Mouse (Mus musculus) forebrain, embryonic 15.5 days (tissue): ENCODE results near the gene Faf1. TPM values are rescaled to one million over a fixed set of nuclear protein-coding genes. Genes with fewer than 3 reads are reported as not detected.

Experiments used
- ATAC-seq: fragments of 200-750 bp; cut with Nextera tagmentation; replicated peaks from 2 replicates; pipeline ENCODE4 v1.8.0; 2017; ENCODE audit warnings: mild to moderate bottlenecking, moderate TSS enrichment, moderate library complexity
- H3K27ac ChIP-seq: fragments of 300-500 bp; sonication (generic); replicated peaks from 2 replicates; pipeline ENCODE4 v1.5.1; 2015; ENCODE audit warnings: mild to moderate bottlenecking, inconsistent platforms
- H3K27me3 ChIP-seq: fragments of 300-500 bp; sonication (generic); 2 replicates; pipeline ENCODE4 v1.6.1; 2015; ENCODE audit warnings: inconsistent platforms
- H3K36me3 ChIP-seq: fragments of 300-500 bp; sonication (generic); 2 replicates; pipeline ENCODE4 v1.6.1; 2015; ENCODE audit warnings: mild to moderate bottlenecking, inconsistent platforms
- H3K4me1 ChIP-seq: fragments of 300-500 bp; sonication (generic); 2 replicates; pipeline ENCODE4 v1.6.1; 2015; ENCODE audit warnings: inconsistent platforms
- H3K4me2 ChIP-seq: fragments of 300-500 bp; sonication (generic); replicated peaks from 2 replicates; pipeline ENCODE4 v1.6.1; 2015; ENCODE audit warnings: mild to moderate bottlenecking, inconsistent platforms
- H3K4me3 ChIP-seq: fragments of 300-500 bp; sonication (generic); 2 replicates; pipeline ENCODE4 v1.5.1; 2015; ENCODE audit warnings: mild to moderate bottlenecking, inconsistent platforms
- H3K9ac ChIP-seq: fragments of 300-500 bp; sonication (generic); replicated peaks from 2 replicates; pipeline ENCODE4 v1.6.1; 2015; ENCODE audit warnings: mild to moderate bottlenecking, inconsistent platforms
- H3K9me3 ChIP-seq: fragments of 300-500 bp; sonication (generic); 2 replicates; pipeline ENCODE4 v1.6.1; 2016; ENCODE audit warnings: inconsistent platforms
- WGBS: fragments of 180-500 bp; shearing (Covaris S2); methylation state at CpG from one replicate; pipeline ENCODE4 v1.1.7; 2015; ENCODE audit warnings: mixed read lengths; 5-methylcytosine and 5-hydroxymethylcytosine counted together
- polyA plus RNA-seq: library from polyadenylated mRNA; unstranded; fragments of >200 nt; fragmentation: Nextera tagmentation; extraction: Ambion mirVana; gene quantifications from 2 replicates; pipeline ENCODE4 v1.2.1, GENCODE M21; 2015

The Faf1 gene
- polyA plus RNA-seq, 1 experiment from 2014 or later: 31.3 TPM

GRCm38 (mm10) chr4:109806408-109806807 lies 130.0 kb downstream of the Faf1 start:
- peak; percentile 82 for ATAC-seq
- Histone ChIP-seq H3K27ac (no peak overlapping the region), H3K9ac (no peak overlapping the region), H3K27me3 (no peaks in the 10 kb centered on the region), H3K9me3 (no peaks in the 10 kb centered on the region), H3K4me2 (no peak overlapping the region), H3K36me3 (no peaks in the 10 kb centered on the region), H3K4me3 (no peak overlapping the region), H3K4me1 (no peaks in the 10 kb centered on the region)
- WGBS: 32% methylated on average over 5 of the region's 5 CpGs

GRCm38 (mm10) chr4:109815161-109815560 lies 138.8 kb downstream of the Faf1 start:
- H3K4me3 ChIP-seq: no peak overlapping the region
- H3K27ac ChIP-seq: no peak overlapping the region
- no peaks in the 10 kb centered on the region for H3K36me3 ChIP-seq
- no peak for ATAC-seq
- H3K9me3 ChIP-seq: no peaks in the 10 kb centered on the region
- H3K27me3 ChIP-seq: no peaks in the 10 kb centered on the region
- H3K4me1 ChIP-seq: peaks cover 11% of the 10 kb centered on the region
- no peak overlapping the region for H3K9ac ChIP-seq
- H3K4me2 ChIP-seq: no peak overlapping the region
- whole genome bisulfite sequencing: 48% methylated on average over 1 of the region's 1 CpGs

- Histone ChIP-seq H3K27ac (no peak overlapping the region), H3K4me2 (no peak overlapping the region), H3K9ac (no peak overlapping the region), H3K4me3 (no peak overlapping the region), H3K36me3 (no peaks in the 10 kb centered on the region), H3K27me3 (no peaks in the 10 kb centered on the region), H3K9me3 (no peaks in the 10 kb centered on the region), H3K4me1 (peaks cover 11% of the 10 kb centered on the region)
- WGBS: 21% methylated on average over 1 of the region's 1 CpGs
- ATAC-seq: no peak
Observed at GRCm38 (mm10) chr4:109815592-109815991, 139.2 kb downstream of the Faf1 start.

GRCm38 (mm10) chr4:109819455-109819854 lies 143.1 kb downstream of the Faf1 start:
- H3K36me3 ChIP-seq: no peaks in the 10 kb centered on the region
- no peak overlapping the region for H3K4me2 ChIP-seq
- peaks cover 8% of the 10 kb centered on the region for H3K4me1 ChIP-seq
- H3K27me3 ChIP-seq: no peaks in the 10 kb centered on the region
- H3K27ac ChIP-seq: no peak overlapping the region
- H3K9me3 ChIP-seq: no peaks in the 10 kb centered on the region
- no peak overlapping the region for H3K4me3 ChIP-seq
- no peak for ATAC-seq
- no peak overlapping the region for H3K9ac ChIP-seq

GRCm38 (mm10) chr4:109829800-109830199 lies 153.4 kb downstream of the Faf1 start:
- H3K36me3 ChIP-seq: no peaks in the 10 kb centered on the region
- WGBS: 89% methylated on average over 3 of the region's 3 CpGs
- H3K4me2 ChIP-seq: no peak overlapping the region

GRCm38 (mm10) chr4:109857851-109858250 lies 181.5 kb downstream of the Faf1 start:
- ATAC-seq: no peak
- no peak overlapping the region for H3K4me2 ChIP-seq
- H3K27ac ChIP-seq: no peak overlapping the region
- H3K9me3 ChIP-seq: no peaks in the 10 kb centered on the region
- H3K36me3 ChIP-seq: no peaks in the 10 kb centered on the region
- H3K4me3 ChIP-seq: no peak overlapping the region
- H3K4me1 ChIP-seq: peaks cover 24% of the 10 kb centered on the region
- no peaks in the 10 kb centered on the region for H3K27me3 ChIP-seq
- no peak overlapping the region for H3K9ac ChIP-seq
- 69% methylated on average over 3 of the region's 3 CpGs for WGBS

More at GRCm38 (mm10) chr4:109829800-109830199, 153.4 kb downstream of the Faf1 start:
- no peaks in the 10 kb centered on the region for H3K9me3 ChIP-seq
- no peak overlapping the region for H3K27ac ChIP-seq
- no peak overlapping the region for H3K4me3 ChIP-seq
- no peaks in the 10 kb centered on the region for H3K4me1 ChIP-seq
- ATAC-seq: no peak
- H3K27me3 ChIP-seq: no peaks in the 10 kb centered on the region
- H3K9ac ChIP-seq: no peak overlapping the region

GRCm38 (mm10) chr4:109858571-109859392 lies 182.4 kb downstream of the Faf1 start:
- H3K4me1 ChIP-seq: peaks cover 26% of the 10 kb centered on the region
- no peaks in the 10 kb centered on the region for H3K9me3 ChIP-seq
- ATAC-seq: no peak
- 8% methylated on average over 8 of the region's 8 CpGs for WGBS
- H3K27me3 ChIP-seq: no peaks in the 10 kb centered on the region
- no peaks in the 10 kb centered on the region for H3K36me3 ChIP-seq
- no peak overlapping the region for H3K4me2 ChIP-seq
- no peak overlapping the region for H3K4me3 ChIP-seq
- H3K27ac ChIP-seq: no peak overlapping the region; the same call in 1 of the 2 replicates
- no peak overlapping the region for H3K9ac ChIP-seq

GRCm38 (mm10) chr4:109859401-109859800 lies 183.0 kb downstream of the Faf1 start:
- H3K27me3 ChIP-seq: no peaks in the 10 kb centered on the region
- no peak overlapping the region for H3K4me3 ChIP-seq
- H3K9ac ChIP-seq: no peak overlapping the region
- H3K4me2 ChIP-seq: no peak overlapping the region
- 20% methylated on average over 7 of the region's 7 CpGs for WGBS
- no peak overlapping the region for H3K27ac ChIP-seq
- ATAC-seq: no peak
- no peaks in the 10 kb centered on the region for H3K9me3 ChIP-seq
- H3K4me1 ChIP-seq: peaks cover 26% of the 10 kb centered on the region
- H3K36me3 ChIP-seq: no peaks in the 10 kb centered on the region

GRCm38 (mm10) chr4:109860256-109860655 lies 183.9 kb downstream of the Faf1 start:
- H3K4me1 ChIP-seq: peaks cover 26% of the 10 kb centered on the region
- no peaks in the 10 kb centered on the region for H3K27me3 ChIP-seq
- no peak overlapping the region for H3K4me3 ChIP-seq
- H3K36me3 ChIP-seq: no peaks in the 10 kb centered on the region
- H3K9ac ChIP-seq: no peak overlapping the region
- ATAC-seq: no peak
- H3K27ac ChIP-seq: no peak overlapping the region
- WGBS: 31% methylated on average over 2 of the region's 2 CpGs
- H3K9me3 ChIP-seq: no peaks in the 10 kb centered on the region
- no peak overlapping the region for H3K4me2 ChIP-seq

GRCm38 (mm10) chr4:109862271-109862670 lies 185.9 kb downstream of the Faf1 start:
- Histone ChIP-seq H3K27ac (no peak overlapping the region), H3K4me1 (peaks cover 26% of the 10 kb centered on the region), H3K9me3 (no peaks in the 10 kb centered on the region), H3K9ac (no peak overlapping the region), H3K4me3 (no peak overlapping the region), H3K36me3 (no peaks in the 10 kb centered on the region), H3K4me2 (no peak overlapping the region), H3K27me3 (no peaks in the 10 kb centered on the region)
- ATAC-seq: no peak
- 15% methylated on average over 4 of the region's 4 CpGs for WGBS

GRCm38 (mm10) chr4:109863021-109863420 lies 186.6 kb downstream of the Faf1 start:
- Histone ChIP-seq H3K9ac (no peak overlapping the region), H3K4me1 (peaks cover 26% of the 10 kb centered on the region), H3K36me3 (no peaks in the 10 kb centered on the region), H3K4me3 (no peak overlapping the region), H3K4me2 (no peak overlapping the region), H3K27ac (no peak overlapping the region), H3K9me3 (no peaks in the 10 kb centered on the region), H3K27me3 (no peaks in the 10 kb centered on the region)
- 5% methylated on average over 3 of the region's 3 CpGs for WGBS
- 0 out of 2 replicates have a peak, but pooled peaks have one; percentile 43 for ATAC-seq

- H3K36me3 ChIP-seq: no peaks in the 10 kb centered on the region
- ATAC-seq: no peak
- 16% methylated on average over 3 of the region's 3 CpGs for WGBS
Observed at GRCm38 (mm10) chr4:109868897-109869484, 192.6 kb downstream of the Faf1 start.

More at GRCm38 (mm10) chr4:109868897-109869484, 192.6 kb downstream of the Faf1 start:
- Histone ChIP-seq H3K9ac (no peak overlapping the region), H3K4me3 (no peak overlapping the region), H3K4me1 (no peaks in the 10 kb centered on the region), H3K27ac (no peak overlapping the region), H3K27me3 (no peaks in the 10 kb centered on the region), H3K4me2 (no peak overlapping the region), H3K9me3 (no peaks in the 10 kb centered on the region)
